Mouse (Mus musculus): Measurements from ENCODE around the gene Acp4. TPM values are rescaled to one million over a fixed set of nuclear protein-coding genes. Genes with fewer than 3 reads are reported as not detected.
"Not testable (repeated sequence)": the region's sequence is repeated elsewhere in the genome, so short reads cannot be mapped to it uniquely, and the experiment has no call there.

Gene Acp4
- total RNA-seq, 2 experiments from 2014 or later: not detected

DNA sequence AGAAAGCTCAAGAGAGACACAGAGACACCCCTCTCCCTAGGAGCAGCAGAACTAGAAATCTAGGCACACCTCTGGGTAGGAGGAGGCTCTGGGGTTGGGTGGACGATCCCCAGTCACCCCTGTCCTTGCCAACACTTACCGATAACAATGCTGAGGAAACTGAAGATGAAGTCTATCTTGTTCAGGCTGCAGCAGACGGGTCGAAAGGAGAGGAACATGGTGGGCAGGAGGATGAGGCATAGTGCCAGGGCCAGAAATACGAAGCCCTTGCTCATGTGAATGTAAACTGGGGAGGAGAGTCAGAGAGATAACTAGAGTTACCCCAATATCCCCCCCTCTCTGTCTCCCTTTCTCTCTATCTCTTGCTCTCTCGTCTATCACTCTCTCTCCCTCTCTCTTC, 34.8 kb downstream of the Acp4 start:
- intact Hi-C loops (cut with DNase I); DNase-seq (ENCODE audit: low spot score in 2 of 2): not testable (repeated sequence)

DNA sequence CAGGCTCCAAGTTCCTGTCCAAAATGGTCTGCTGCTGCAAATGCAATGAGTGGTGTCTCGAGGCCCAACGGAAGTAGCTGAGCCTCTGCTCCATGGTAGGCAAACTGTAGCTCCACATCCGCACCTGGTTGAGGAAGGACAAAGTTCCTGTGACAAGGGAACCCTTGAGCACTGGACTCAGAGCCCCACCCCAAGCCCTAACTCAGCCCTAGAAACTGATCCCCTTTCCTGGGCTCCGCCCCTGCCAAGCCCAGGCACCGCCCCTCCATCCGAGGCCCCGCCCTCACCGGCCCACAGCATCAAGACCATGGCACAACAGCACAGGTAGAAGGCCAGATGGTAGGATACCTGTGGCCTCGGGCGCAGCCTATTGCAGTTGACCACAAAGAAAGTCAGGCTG, 35.6 kb downstream of the Acp4 start:
- DNase-seq (ENCODE audit: low spot score in 2 of 2); intact Hi-C loops (cut with DNase I): not testable (repeated sequence)

DNA sequence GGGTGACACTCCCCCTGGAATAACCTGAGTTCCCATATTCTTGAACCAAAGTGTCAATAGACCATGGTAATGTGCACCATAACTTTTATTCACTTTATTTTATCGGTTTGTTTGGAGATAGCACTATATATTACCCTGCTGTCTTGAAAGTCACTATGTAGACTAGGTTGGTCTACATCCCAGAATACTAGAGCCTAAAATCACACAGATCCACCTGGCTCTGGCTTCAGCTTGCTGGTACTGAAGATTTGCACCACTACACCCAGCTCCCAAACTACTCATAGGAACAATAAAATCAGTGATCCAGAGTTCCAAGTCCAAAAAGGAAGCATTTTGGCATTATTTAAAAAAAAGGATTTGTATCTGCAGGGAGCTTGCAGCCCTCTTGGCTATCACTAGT, 41.5 kb downstream of the Acp4 start, which contains the start of gene Klk1b5:
Gene Klk1b5 (plus strand): TSS at position 301 of the 400 bp plus-strand sequence.
- no peak for DNase-seq (ENCODE audit: low spot score in 2 of 2)
- intact Hi-C loops (cut with DNase I): no loop called here

DNA sequence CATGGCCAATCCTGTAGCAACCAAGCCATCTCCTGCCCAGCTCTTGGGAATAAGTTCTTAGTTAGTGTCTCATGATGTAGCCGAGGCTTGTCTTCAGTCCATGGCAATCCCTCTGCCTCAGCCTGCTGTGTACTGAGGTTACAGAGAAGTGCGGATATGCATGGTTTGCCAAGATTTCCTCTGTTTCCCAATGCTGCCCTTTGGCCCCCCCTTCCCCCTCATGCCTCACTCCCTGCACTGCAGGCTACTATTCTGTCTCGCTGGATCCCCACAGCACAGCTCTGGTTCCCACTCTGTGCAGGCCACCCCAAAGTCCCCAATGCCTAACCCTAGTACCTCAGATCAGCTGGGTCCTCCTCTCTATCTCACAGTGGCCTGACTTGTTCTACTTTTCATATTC, 48.9 kb downstream of the Acp4 start:
- DNase-seq (ENCODE audit: low spot score in 2 of 2): no peak
- intact Hi-C loops (cut with DNase I): no loop called here

DNA sequence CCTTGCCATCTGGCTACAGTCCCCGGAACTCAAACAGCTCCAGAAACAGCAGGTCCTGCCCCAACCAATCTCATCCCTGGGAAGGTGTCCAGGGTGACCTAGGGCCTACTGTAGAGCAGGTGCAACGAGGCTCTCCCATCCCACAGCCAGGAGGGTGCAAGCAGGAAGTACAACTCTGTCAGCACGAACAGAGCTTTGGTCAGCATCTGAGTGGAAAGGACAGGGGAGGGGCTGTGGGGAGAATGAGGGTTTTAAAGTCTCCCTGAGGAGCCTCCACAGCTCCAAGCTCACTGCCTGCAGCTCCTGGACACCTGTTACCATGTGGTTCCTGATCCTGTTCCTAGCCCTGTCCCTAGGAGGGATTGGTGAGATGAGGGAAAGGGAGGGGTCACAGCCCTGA, 50.0 kb downstream of the Acp4 start, which contains the start of gene Klk1b4:
Gene Klk1b4 (plus strand): TSS at position 301 of the 400 bp plus-strand sequence.
- intact Hi-C loops (cut with DNase I); DNase-seq (ENCODE audit: low spot score in 2 of 2): not testable (repeated sequence)

Other genes with a start within 250 kb of the Acp4 start
- not detected for gene Klk1b26, start 245.2 kb downstream of the Acp4 start, total RNA-seq (2021)
- not detected for gene Klk1b27, start 205.1 kb downstream of the Acp4 start, total RNA-seq (2021)
- not detected for gene Klk1b21, start 155.1 kb downstream of the Acp4 start, total RNA-seq (2021)
- gene Klk1b22, start 144.7 kb downstream of the Acp4 start, total RNA-seq (2021): not detected
- gene Klk1b16, start 120.6 kb downstream of the Acp4 start, total RNA-seq (2021): not detected
- gene Klk1b24, start 69.1 kb downstream of the Acp4 start, total RNA-seq (2021): not detected
- not detected for gene Klk1b3, start 59.2 kb downstream of the Acp4 start, total RNA-seq (2021)
- gene Klk1b4, start 49.9 kb downstream of the Acp4 start, total RNA-seq (2021): not detected
- not detected for gene Klk1b5, start 41.4 kb downstream of the Acp4 start, total RNA-seq (2021)
- not detected for gene Klk1, start 32.0 kb downstream of the Acp4 start, total RNA-seq (2021)
- not detected for gene Gm36864, start 21.2 kb downstream of the Acp4 start, total RNA-seq (2021)
- gene 1700028J19Rik, start 10.7 kb downstream of the Acp4 start, total RNA-seq (2021): 1 to 10 TPM; 1.1 to 1.6 TPM
- gene 2410002F23Rik, start 10.7 kb downstream of the Acp4 start, total RNA-seq (2021): 10 to 100 TPM; 72.5 to 73.5 TPM
- not detected for gene Gm15517, start 4.1 kb upstream of the Acp4 start, total RNA-seq (2021)
- 1 to 10 TPM; 3.5 to 3.9 TPM for gene Clec11a, start 49.5 kb upstream of the Acp4 start, total RNA-seq (2021)
- gene Shank1, start 52.9 kb upstream of the Acp4 start, total RNA-seq (2021): 100 to 1,000 TPM; 571 to 587 TPM
- gene Syt3, start 126.7 kb upstream of the Acp4 start, total RNA-seq (2021): 10 to 100 TPM; 60.0 to 65.0 TPM
- 1 to 10 TPM; 1.9 to 2.2 TPM for gene 1700008O03Rik, start 128.4 kb upstream of the Acp4 start, total RNA-seq (2021)
- 100 to 1,000 TPM; 268 to 278 TPM for gene Lrrc4b, start 171.6 kb upstream of the Acp4 start, total RNA-seq (2021)
- 10 to 100 TPM in 1 of 2 experiments, 1 to 10 TPM in 1; 9.6 to 10.1 TPM for gene Aspdh, start 208.0 kb upstream of the Acp4 start, total RNA-seq (2021)
- gene Josd2, start 210.6 kb upstream of the Acp4 start, total RNA-seq (2021): 10 to 100 TPM; 73.6 to 86.0 TPM
- 100 to 1,000 TPM; 165 to 173 TPM for gene Emc10, start 239.2 kb upstream of the Acp4 start, total RNA-seq (2021)
- 10 to 100 TPM; 17.4 to 18.9 TPM for gene Fam71e1, start 239.2 kb upstream of the Acp4 start, total RNA-seq (2021)